Mouse (Mus musculus) ES-E14 (cell line): Measurements from ENCODE around the gene Dpp10.

Experiments used
- CHD2 ChIP-seq: IDR thresholded peaks from 2 replicates; pipeline ENCODE4 v1.6.1; 2014; ENCODE audit warnings: mild to moderate bottlenecking, low read depth, low read length, inconsistent platforms
- HCFC1 ChIP-seq: IDR thresholded peaks from 2 replicates; pipeline ENCODE4 v1.6.1; 2012; ENCODE audit warnings: low read length, inconsistent platforms, borderline replicate concordance; ENCODE audit not compliant: insufficient read depth
- MAFK ChIP-seq: IDR thresholded peaks from 2 replicates; pipeline ENCODE4 v1.6.1; 2014; ENCODE audit warnings: mild to moderate bottlenecking, low read depth, low read length, inconsistent platforms; ENCODE audit not compliant: insufficient read depth
- ZC3H11A ChIP-seq: IDR thresholded peaks from 2 replicates; pipeline ENCODE4 v1.6.1; 2012; ENCODE audit warnings: low read depth, mild to moderate bottlenecking, inconsistent platforms, low read length, borderline replicate concordance
- ZNF384 ChIP-seq: IDR thresholded peaks from 2 replicates; pipeline ENCODE4 v1.6.1; 2012; ENCODE audit warnings: low read depth, low read length, inconsistent platforms

- no peak for TF ChIP-seq ZNF384
- TF ChIP-seq HCFC1, result no peak
- TF ChIP-seq MAFK, result no peak
- TF ChIP-seq ZC3H11A, result no peak
- no peak for TF ChIP-seq CHD2
Observed at GRCm38 (mm10) chr1:123628268-123628667, 417.1 kb downstream of the Dpp10 start.
